Mouse (Mus musculus): Measurements from ENCODE around the gene Lta. TPM values are rescaled to one million over a fixed set of nuclear protein-coding genes. Genes with fewer than 3 reads are reported as not detected.
A peak's percentile ranks its signal among the peaks of the same experiment; 100 is the strongest.

The Lta gene
- polyA plus RNA-seq, 1 experiment from 2014 or later, result 0.28 TPM

- DNase-seq (ENCODE audit: low spot score), result no peak
- Histone ChIP-seq H3K36me3 (ENCODE audit: control insufficient read depth, insufficient read depth, low read length) (no peaks in the 10 kb centered on the region), H3K4me2 (ENCODE audit: low read depth) (peak overlapping the region; percentile 60), H3K4me1 (ENCODE audit: control insufficient read depth, insufficient read depth, low read length) (0 out of 2 replicates have a peak, but pooled peaks cover 3% of the 10 kb centered on the region), H3K9me3 (ENCODE audit: control insufficient read depth, low read length) (no peaks in the 10 kb centered on the region), H3K27ac (ENCODE audit: low read depth, low read length) (no peak overlapping the region), H3K9ac (ENCODE audit: low read length) (0 out of 2 replicates have a peak overlapping the region, but pooled peaks have one; percentile 10), H3K4me3 (ENCODE audit: low read depth, low read length) (peak overlapping the region; percentile 31), H3K27me3 (ENCODE audit: control insufficient read depth, insufficient read depth, low read length) (peaks cover 25% of the 10 kb centered on the region)
- WGBS, result 39% methylated on average over 19 of the region's 19 CpGs
- ATAC-seq (ENCODE audit: insufficient read depth, low FRiP score, low TSS enrichment), result no peak
Observed at GRCm38 (mm10) chr17:35194844-35195630, 10.1 kb downstream of the Lta start.

DNA sequence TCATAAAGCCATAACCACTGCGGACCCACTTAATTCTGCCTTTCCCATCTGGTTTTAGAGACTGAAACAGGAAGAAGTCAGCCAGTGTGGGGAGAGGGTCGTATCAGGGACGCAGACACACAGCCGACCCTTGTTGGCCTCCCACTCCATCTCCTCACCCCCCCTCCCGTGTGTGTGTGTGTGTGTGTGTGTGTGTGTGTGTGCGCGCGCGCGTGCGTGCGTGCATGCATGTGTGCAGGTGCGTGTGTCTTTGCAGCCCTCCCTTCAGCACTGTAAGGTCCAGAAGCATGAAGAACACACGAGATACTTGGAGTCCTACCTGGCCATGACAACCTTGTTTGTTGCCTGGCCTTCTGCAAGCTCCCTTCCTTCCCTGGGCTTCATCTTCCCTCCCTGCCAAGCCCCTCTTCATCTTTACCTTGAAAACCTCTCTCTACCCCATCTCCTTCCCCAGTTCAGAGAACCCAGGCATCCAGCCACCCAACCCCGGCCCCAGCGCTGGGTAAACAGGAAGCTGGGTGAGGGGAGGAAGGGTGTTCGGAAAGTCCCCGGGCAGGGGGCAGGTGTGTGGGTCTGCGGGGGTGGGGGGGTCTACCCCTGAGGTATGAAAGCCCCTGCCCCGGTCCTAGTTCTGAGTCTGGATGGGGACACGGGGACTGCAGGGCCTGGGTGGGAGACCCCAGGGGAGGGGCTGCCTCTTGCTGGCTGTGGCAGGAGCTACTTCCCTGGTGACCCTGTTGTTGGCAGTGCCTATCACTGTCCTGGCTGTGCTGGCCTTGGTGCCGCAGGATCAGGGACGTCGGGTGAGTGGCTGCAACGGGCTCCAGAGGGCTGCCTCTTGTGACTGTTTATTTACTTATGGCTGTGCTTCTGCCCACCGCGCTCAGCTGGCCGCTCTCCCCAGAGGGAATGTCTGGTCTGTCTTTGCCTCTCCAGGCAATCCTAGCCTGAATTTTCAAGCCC, 11.0 kb downstream of the Lta start, which contains the start of gene Ltb:
Gene Ltb (plus strand): TSS at position 559 of the 963 bp plus-strand sequence.
- Histone ChIP-seq H3K36me3 (ENCODE audit: control insufficient read depth, insufficient read depth, low read length) (no peaks in the 10 kb centered on the region), H3K4me1 (ENCODE audit: control insufficient read depth, insufficient read depth, low read length) (0 out of 2 replicates have a peak, but pooled peaks cover 3% of the 10 kb centered on the region), H3K9ac (ENCODE audit: low read length) (no peak within 1 kb of the TSS), H3K9me3 (ENCODE audit: control insufficient read depth, low read length) (no peaks in the 10 kb centered on the region), H3K27ac (ENCODE audit: low read depth, low read length) (no peak within 1 kb of the TSS), H3K4me3 (ENCODE audit: low read depth, low read length) (peak within 1 kb of the TSS; percentile 31), H3K27me3 (ENCODE audit: control insufficient read depth, insufficient read depth, low read length) (peaks cover 25% of the 10 kb centered on the region), H3K4me2 (ENCODE audit: low read depth) (peak within 1 kb of the TSS; percentile 60)
- WGBS, result 71% methylated on average over 28 of the region's 28 CpGs
- DNase-seq (ENCODE audit: low spot score) (no peak), ATAC-seq (ENCODE audit: insufficient read depth, low FRiP score, low TSS enrichment) (no peak)

GRCm38 (mm10) chr17:35192924-35193323, 12.2 kb downstream of the Lta start:
- Histone ChIP-seq H3K4me3 (ENCODE audit: low read depth, low read length) (no peak overlapping the region), H3K9ac (ENCODE audit: low read length) (no peak overlapping the region), H3K36me3 (ENCODE audit: control insufficient read depth, insufficient read depth, low read length) (no peaks in the 10 kb centered on the region), H3K4me1 (ENCODE audit: control insufficient read depth, insufficient read depth, low read length) (0 out of 2 replicates have a peak, but pooled peaks cover 3% of the 10 kb centered on the region), H3K27me3 (ENCODE audit: control insufficient read depth, insufficient read depth, low read length) (peaks cover 23% of the 10 kb centered on the region), H3K9me3 (ENCODE audit: control insufficient read depth, low read length) (no peaks in the 10 kb centered on the region), H3K4me2 (ENCODE audit: low read depth) (no peak overlapping the region), H3K27ac (ENCODE audit: low read depth, low read length) (no peak overlapping the region)
- no peak for ATAC-seq (ENCODE audit: insufficient read depth, low FRiP score, low TSS enrichment)
- WGBS, result 84% methylated on average over 5 of the region's 5 CpGs
- DNase-seq (ENCODE audit: low spot score), result no peak

GRCm38 (mm10) chr17:35191723-35192122, 13.4 kb downstream of the Lta start:
- Histone ChIP-seq H3K4me2 (ENCODE audit: low read depth) (no peak overlapping the region), H3K36me3 (ENCODE audit: control insufficient read depth, insufficient read depth, low read length) (no peaks in the 10 kb centered on the region), H3K9me3 (ENCODE audit: control insufficient read depth, low read length) (no peaks in the 10 kb centered on the region), H3K4me1 (ENCODE audit: control insufficient read depth, insufficient read depth, low read length) (0 out of 2 replicates have a peak, but pooled peaks cover 3% of the 10 kb centered on the region), H3K9ac (ENCODE audit: low read length) (no peak overlapping the region), H3K27ac (ENCODE audit: low read depth, low read length) (no peak overlapping the region), H3K27me3 (ENCODE audit: control insufficient read depth, insufficient read depth, low read length) (peaks cover 23% of the 10 kb centered on the region), H3K4me3 (ENCODE audit: low read depth, low read length) (no peak overlapping the region)
- 61% methylated on average over 2 of the region's 2 CpGs for WGBS
- ATAC-seq (ENCODE audit: insufficient read depth, low FRiP score, low TSS enrichment) (no peak), DNase-seq (ENCODE audit: low spot score) (no peak)

- DNase-seq (ENCODE audit: low spot score) (no peak), ATAC-seq (ENCODE audit: insufficient read depth, low FRiP score, low TSS enrichment) (no peak)
- Histone ChIP-seq H3K27ac (ENCODE audit: low read depth, low read length) (no peak overlapping the region), H3K4me3 (ENCODE audit: low read depth, low read length) (no peak overlapping the region), H3K4me1 (ENCODE audit: control insufficient read depth, insufficient read depth, low read length) (no peaks in the 10 kb centered on the region), H3K4me2 (ENCODE audit: low read depth) (no peak overlapping the region), H3K9ac (ENCODE audit: low read length) (no peak overlapping the region), H3K9me3 (ENCODE audit: control insufficient read depth, low read length) (no peaks in the 10 kb centered on the region), H3K27me3 (ENCODE audit: control insufficient read depth, insufficient read depth, low read length) (peaks cover 7% of the 10 kb centered on the region), H3K36me3 (ENCODE audit: control insufficient read depth, insufficient read depth, low read length) (no peaks in the 10 kb centered on the region)
- 80% methylated on average over 4 of the region's 4 CpGs for WGBS
Observed at GRCm38 (mm10) chr17:35190096-35190495, 15.1 kb downstream of the Lta start.

DNA sequence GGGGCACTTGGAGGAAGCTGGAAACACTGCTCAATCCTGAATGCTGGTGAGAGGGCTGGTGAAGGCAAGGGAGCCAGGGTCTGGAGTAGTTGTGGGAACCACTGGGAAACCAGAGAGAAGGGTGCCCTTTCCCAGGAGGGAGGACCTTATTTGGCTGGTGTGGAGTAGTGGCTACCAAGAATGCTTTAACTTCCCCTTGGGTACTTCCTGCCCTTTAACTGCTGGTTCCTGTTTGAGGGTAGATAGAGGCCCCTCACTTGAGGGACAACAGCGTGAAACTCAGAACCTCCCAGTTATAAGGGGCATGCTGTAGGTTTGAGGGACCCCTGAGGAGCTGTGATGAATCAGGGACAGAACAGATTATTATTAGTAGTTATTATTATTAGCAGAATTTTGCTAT, 16.0 kb downstream of the Lta start:
- 59% methylated on average over 1 of the region's 1 CpGs for WGBS
- DNase-seq (ENCODE audit: low spot score), result no peak

GRCm38 (mm10) chr17:35187959-35188610, 17.1 kb downstream of the Lta start, which contains the start of gene Lst1:
Gene Lst1 (minus strand): TSS chr17:35188439.
- H3K9ac ChIP-seq (ENCODE audit: low read length), result no peak within 1 kb of the TSS
- no peak within 1 kb of the TSS for H3K4me2 ChIP-seq (ENCODE audit: low read depth)
- no peak for DNase-seq (ENCODE audit: low spot score)
- WGBS, result 83% methylated on average over 7 of the region's 7 CpGs
- no peak for ATAC-seq (ENCODE audit: insufficient read depth, low FRiP score, low TSS enrichment)
- no peaks in the 10 kb centered on the region for H3K9me3 ChIP-seq (ENCODE audit: control insufficient read depth, low read length)
- no peaks in the 10 kb centered on the region for H3K27me3 ChIP-seq (ENCODE audit: control insufficient read depth, insufficient read depth, low read length)
- H3K27ac ChIP-seq (ENCODE audit: low read depth, low read length), result no peak within 1 kb of the TSS
- no peaks in the 10 kb centered on the region for H3K36me3 ChIP-seq (ENCODE audit: control insufficient read depth, insufficient read depth, low read length)
- H3K4me3 ChIP-seq (ENCODE audit: low read depth, low read length), result no peak within 1 kb of the TSS
- no peaks in the 10 kb centered on the region for H3K4me1 ChIP-seq (ENCODE audit: control insufficient read depth, insufficient read depth, low read length)

More for the DNA sequence above, 16.0 kb downstream of the Lta start:
- no peaks in the 10 kb centered on the region for H3K36me3 ChIP-seq (ENCODE audit: control insufficient read depth, insufficient read depth, low read length)
- H3K27me3 ChIP-seq (ENCODE audit: control insufficient read depth, insufficient read depth, low read length), result 0 out of 2 replicates have a peak, but pooled peaks cover under 1% of the 10 kb centered on the region
- H3K4me3 ChIP-seq (ENCODE audit: low read depth, low read length), result no peak overlapping the region
- no peak overlapping the region for H3K27ac ChIP-seq (ENCODE audit: low read depth, low read length)
- H3K9me3 ChIP-seq (ENCODE audit: control insufficient read depth, low read length), result no peaks in the 10 kb centered on the region
- ATAC-seq (ENCODE audit: insufficient read depth, low FRiP score, low TSS enrichment), result no peak
- H3K9ac ChIP-seq (ENCODE audit: low read length), result no peak overlapping the region
- no peaks in the 10 kb centered on the region for H3K4me1 ChIP-seq (ENCODE audit: control insufficient read depth, insufficient read depth, low read length)
- no peak overlapping the region for H3K4me2 ChIP-seq (ENCODE audit: low read depth)

DNA sequence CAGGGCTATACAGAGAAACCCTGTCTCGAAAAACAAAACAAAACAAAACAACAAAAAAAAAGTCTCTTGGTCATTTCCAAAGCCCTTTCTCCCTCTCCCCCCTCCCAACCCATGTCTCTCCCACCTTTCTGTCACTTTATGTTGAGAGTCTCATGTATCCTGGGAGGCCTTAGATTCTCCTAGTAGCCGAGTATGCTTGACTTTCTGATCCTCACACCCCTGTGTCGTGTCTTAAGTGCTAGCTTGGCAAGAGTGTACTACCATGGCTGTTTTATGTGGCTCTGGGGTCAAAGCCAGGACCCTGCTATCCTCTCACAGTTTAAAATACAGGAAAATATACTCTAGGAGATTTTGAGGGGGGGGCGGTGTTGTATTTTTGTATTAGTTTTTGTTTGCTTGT, 17.8 kb downstream of the Lta start:
- Histone ChIP-seq H3K4me2 (ENCODE audit: low read depth) (no peak overlapping the region), H3K4me3 (ENCODE audit: low read depth, low read length) (no peak overlapping the region), H3K36me3 (ENCODE audit: control insufficient read depth, insufficient read depth, low read length) (no peaks in the 10 kb centered on the region), H3K9me3 (ENCODE audit: control insufficient read depth, low read length) (no peaks in the 10 kb centered on the region), H3K4me1 (ENCODE audit: control insufficient read depth, insufficient read depth, low read length) (no peaks in the 10 kb centered on the region), H3K27ac (ENCODE audit: low read depth, low read length) (no peak overlapping the region), H3K9ac (ENCODE audit: low read length) (no peak overlapping the region), H3K27me3 (ENCODE audit: control insufficient read depth, insufficient read depth, low read length) (no peaks in the 10 kb centered on the region)
- no peak for ATAC-seq (ENCODE audit: insufficient read depth, low FRiP score, low TSS enrichment)
- no peak for DNase-seq (ENCODE audit: low spot score)
- 79% methylated on average over 4 of the region's 4 CpGs for WGBS
